Mouse (Mus musculus) ES-E14 (cell line): ENCODE results near the gene Slc44a2. TPM values are rescaled to one million over a fixed set of nuclear protein-coding genes. Genes with fewer than 3 reads are reported as not detected.

ENCODE experiments used
- DNase-seq: peaks from one replicate; pipeline ENCODE4 v3.0.0-alpha.2; 2013; ENCODE audit warnings: low read depth, low spot score
- H3K27ac ChIP-seq: 2 replicates; pipeline ENCODE4 v1.5.1; 2012; ENCODE audit warnings: low read depth, mild to moderate bottlenecking, low read length, moderate library complexity, mixed read lengths; ENCODE audit not compliant: poor library complexity, insufficient read depth, severe bottlenecking
- H3K36me3 ChIP-seq: 2 replicates; pipeline ENCODE4 v1.6.1; 2012; ENCODE audit warnings: mild to moderate bottlenecking, low read length, moderate library complexity, mixed read lengths; ENCODE audit not compliant: control insufficient read depth, poor library complexity, insufficient read depth, severe bottlenecking
- H3K4me1 ChIP-seq, 2 experiments: fragments of 150-350 bp in 1 of 2; sonication (generic) in 1 of 2; 2 replicates each; pipeline ENCODE4 v1.6.1; 2012; ENCODE audit warnings: low read length in 2 of 2, mild to moderate bottlenecking in 1 of 2, mixed read lengths in 1 of 2; ENCODE audit not compliant: control insufficient read depth in 2 of 2, insufficient read depth in 2 of 2, poor library complexity in 1 of 2
- H3K4me3 ChIP-seq, 2 experiments: fragments of 150-350 bp in 1 of 2; sonication (generic) in 1 of 2; 2 replicates each; pipeline ENCODE4 v1.5.1; 2012; ENCODE audit warnings: low read length in 2 of 2, low read depth in 1 of 2, mild to moderate bottlenecking in 1 of 2, mixed read lengths in 1 of 2; ENCODE audit not compliant: insufficient read depth in 1 of 2, poor library complexity in 1 of 2, severe bottlenecking in 1 of 2
- H3K9ac ChIP-seq: 2 replicates; pipeline ENCODE4 v1.6.1; 2012; ENCODE audit warnings: low read depth, mild to moderate bottlenecking, low read length, mixed read lengths; ENCODE audit not compliant: poor library complexity, insufficient read depth, severe bottlenecking
- H3K9me3 ChIP-seq: fragments of 150-350 bp; sonication (generic); 2 replicates; pipeline ENCODE4 v1.6.1; 2012; ENCODE audit warnings: low read depth, mild to moderate bottlenecking, low read length; ENCODE audit not compliant: control insufficient read depth, insufficient read depth
- CHD2 ChIP-seq: IDR thresholded peaks from 2 replicates; pipeline ENCODE4 v1.6.1; 2014; ENCODE audit warnings: mild to moderate bottlenecking, low read depth, low read length, inconsistent platforms
- HCFC1 ChIP-seq: IDR thresholded peaks from 2 replicates; pipeline ENCODE4 v1.6.1; 2012; ENCODE audit warnings: low read length, inconsistent platforms, borderline replicate concordance; ENCODE audit not compliant: insufficient read depth
- MAFK ChIP-seq: IDR thresholded peaks from 2 replicates; pipeline ENCODE4 v1.6.1; 2014; ENCODE audit warnings: mild to moderate bottlenecking, low read depth, low read length, inconsistent platforms; ENCODE audit not compliant: insufficient read depth
- ZC3H11A ChIP-seq: IDR thresholded peaks from 2 replicates; pipeline ENCODE4 v1.6.1; 2012; ENCODE audit warnings: low read depth, mild to moderate bottlenecking, inconsistent platforms, low read length, borderline replicate concordance
- ZNF384 ChIP-seq: IDR thresholded peaks from 2 replicates; pipeline ENCODE4 v1.6.1; 2012; ENCODE audit warnings: low read depth, low read length, inconsistent platforms
- in situ Hi-C, 2 experiments: fragments of 600-800 bp; cut with MboI; formaldehyde crosslinking; loops; one replicate each; pipeline ENCODE4 v1.15.1; 2025; ENCODE audit warnings: low sequenced_read_pairs in 2 of 2, inconsistent platforms in 1 of 2; ENCODE audit not compliant: unreplicated experiment in 2 of 2
- total RNA-seq: library from RNA; depleted of rRNA; stranded (reverse); fragments of 300-350 nt; gene quantifications from 2 replicates; pipeline ENCODE4 v1.2.3, GENCODE M21; 2012

The Slc44a2 gene
- total RNA-seq, 1 experiment, result 46.0 TPM

DNA sequence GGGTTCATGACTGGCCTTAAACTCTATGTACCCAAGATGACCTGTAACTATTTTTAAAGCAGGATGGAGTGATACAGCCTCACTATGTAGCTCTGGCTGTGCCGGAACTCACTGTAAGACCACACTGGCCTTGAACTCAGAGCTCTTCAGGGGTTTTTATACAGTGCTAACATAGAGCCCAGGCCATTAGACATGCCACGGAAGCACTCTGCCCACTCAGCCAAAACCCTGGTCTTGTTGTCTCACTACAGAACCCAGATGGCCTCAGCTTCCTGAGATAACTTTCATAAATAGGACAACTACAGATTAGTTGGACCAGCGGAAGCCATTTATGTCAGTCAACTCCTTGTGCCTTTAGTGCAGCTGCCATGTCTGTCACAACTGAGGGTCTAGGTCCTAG lies 46.2 kb upstream of the Slc44a2 start:
- Histone ChIP-seq H3K4me1 (0 out of 4 replicates have a peak, but pooled peaks cover 0 to 2% of the 10 kb centered on the region in 2 experiments), H3K36me3 (peaks cover 89% of the 10 kb centered on the region), H3K9me3 (no peaks in the 10 kb centered on the region), H3K27ac (no peak overlapping the region), H3K4me3 (no peak overlapping the region), H3K9ac (no peak overlapping the region)
- in situ Hi-C loops, result no loop called here
- TF ChIP-seq ZNF384, result no peak
- no peak for TF ChIP-seq CHD2
- no peak for TF ChIP-seq MAFK
- TF ChIP-seq ZC3H11A, result no peak
- no peak for TF ChIP-seq HCFC1
- no peak for DNase-seq

DNA sequence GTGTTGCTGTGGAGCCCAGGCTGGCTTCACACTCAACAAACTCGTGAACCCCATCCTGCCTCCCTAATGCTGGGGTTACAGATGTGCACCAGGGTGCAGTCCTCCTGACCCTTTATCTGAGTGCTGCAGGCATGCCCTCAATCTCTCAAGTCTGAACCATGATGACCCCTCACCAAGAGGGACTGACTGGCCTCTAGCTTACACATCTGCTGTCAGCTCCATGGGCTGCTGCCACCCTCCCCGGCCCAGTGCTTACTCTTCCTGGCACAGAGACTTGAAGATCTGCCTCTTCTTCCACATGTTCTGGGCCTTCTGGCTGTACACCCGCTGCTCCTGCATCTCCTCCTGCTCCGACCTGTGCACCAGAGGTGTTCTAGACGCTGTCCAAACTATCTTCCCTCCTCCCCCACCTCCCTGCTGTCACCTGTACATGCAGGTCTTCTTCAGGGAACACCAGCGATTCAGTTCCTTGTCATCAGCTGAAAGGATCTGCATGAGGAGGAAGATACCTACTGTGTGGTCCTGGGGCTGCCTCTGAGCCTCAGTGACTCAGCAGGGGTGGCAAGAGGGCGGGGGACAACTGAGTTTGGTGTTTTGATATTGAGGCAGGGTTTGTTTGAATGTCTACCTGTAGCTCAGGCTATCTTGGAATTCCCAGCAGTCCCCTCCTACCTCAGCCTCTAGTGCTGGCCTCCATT lies 45.3 kb upstream of the Slc44a2 start:
- H3K9ac ChIP-seq, result no peak overlapping the region
- no peak overlapping the region for H3K4me3 ChIP-seq
- TF ChIP-seq ZC3H11A (no peak), CHD2 (no peak), ZNF384 (no peak), HCFC1 (no peak), MAFK (no peak)
- in situ Hi-C loops, result no loop called here
- H3K4me1 ChIP-seq, result peaks cover 0 to 4% of the 10 kb centered on the region in 2 experiments; a peak in 1 of 4 replicates
- no peaks in the 10 kb centered on the region for H3K9me3 ChIP-seq
- H3K27ac ChIP-seq, result no peak overlapping the region
- peaks cover 92% of the 10 kb centered on the region for H3K36me3 ChIP-seq
- DNase-seq, result no peak

- Histone ChIP-seq H3K36me3 (peaks cover 90% of the 10 kb centered on the region), H3K9me3 (no peaks in the 10 kb centered on the region), H3K4me1 (peaks cover 0 to 4% of the 10 kb centered on the region in 2 experiments; a peak in 1 of 4 replicates), H3K4me3 (no peak overlapping the region), H3K27ac (no peak overlapping the region), H3K9ac (no peak overlapping the region)
- no peak for TF ChIP-seq ZNF384
- TF ChIP-seq ZC3H11A, result no peak
- in situ Hi-C loops, result no loop called here
- no peak for DNase-seq
Measured at GRCm38 (mm10) chr9:21275727-21276126, 44.8 kb upstream of the Slc44a2 start.

DNA sequence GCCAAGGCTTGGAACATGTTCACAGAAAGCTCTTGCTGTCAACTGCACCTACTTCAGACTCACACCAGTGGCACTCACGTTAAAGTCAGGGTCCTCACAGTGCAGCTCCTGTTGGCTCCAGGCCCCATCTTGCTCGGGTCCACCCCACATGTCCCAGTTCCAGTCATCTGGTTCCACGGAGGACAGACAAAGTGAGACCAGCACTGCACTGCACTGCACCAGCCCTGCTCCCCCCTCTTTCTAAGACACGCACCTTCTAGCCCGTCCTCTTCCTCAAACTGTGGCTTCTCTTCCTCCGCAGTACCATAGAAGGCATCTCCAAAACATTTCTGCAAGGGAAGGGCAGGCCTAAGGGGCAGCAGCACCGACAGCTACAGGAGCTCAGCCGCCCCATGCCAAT lies 44.2 kb upstream of the Slc44a2 start:
- TF ChIP-seq CHD2 (no peak), ZNF384 (no peak), MAFK (no peak), HCFC1 (no peak), ZC3H11A (no peak)
- in situ Hi-C loops, result no loop called here

GRCm38 (mm10) chr9:21277776-21278175 lies 42.7 kb upstream of the Slc44a2 start:
- Histone ChIP-seq H3K4me1 (peaks cover 0 to 4% of the 10 kb centered on the region in 2 experiments; a peak in 1 of 4 replicates), H3K27ac (no peak overlapping the region), H3K9ac (no peak overlapping the region), H3K4me3 (no peak overlapping the region), H3K36me3 (peaks cover 89% of the 10 kb centered on the region), H3K9me3 (no peaks in the 10 kb centered on the region)
- in situ Hi-C loops, result no loop called here
- TF ChIP-seq MAFK (no peak), CHD2 (no peak), ZNF384 (no peak), ZC3H11A (no peak), HCFC1 (no peak)
- no peak for DNase-seq

More for the DNA sequence above, 44.2 kb upstream of the Slc44a2 start:
- Histone ChIP-seq H3K9me3 (no peaks in the 10 kb centered on the region), H3K36me3 (peaks cover 90% of the 10 kb centered on the region), H3K4me1 (peaks cover 0 to 4% of the 10 kb centered on the region in 2 experiments; a peak in 1 of 4 replicates), H3K27ac (no peak overlapping the region), H3K9ac (no peak overlapping the region), H3K4me3 (no peak overlapping the region)
- DNase-seq, result no peak
